Mouse (Mus musculus): ENCODE data around the gene Wdr18.

Gene Wdr18

GRCm38 (mm10) chr10:79996272-79997033 is 36.5 kb downstream of the Wdr18 start, which contains the start of gene Abca7:
TSS of gene Abca7 (plus strand) at chr10:79996494.
- peak; percentile 86 for DNase-seq (ENCODE audit: extremely low read depth, low read depth)

- DNase-seq (ENCODE audit: extremely low read depth, low read depth): peak; percentile 80
These were observed 37.2 kb downstream of the Wdr18 start for GRCm38 (mm10) chr10:79997034-79997760.

- DNase-seq (ENCODE audit: extremely low read depth, low read depth): no peak
These were observed 37.9 kb downstream of the Wdr18 start for GRCm38 (mm10) chr10:79997819-79998218.

GRCm38 (mm10) chr10:80001945-80002344 is 42.0 kb downstream of the Wdr18 start:
- no peak for DNase-seq (ENCODE audit: extremely low read depth, low read depth)

- DNase-seq (ENCODE audit: extremely low read depth, low read depth): no peak
These were observed 42.9 kb downstream of the Wdr18 start for GRCm38 (mm10) chr10:80002829-80003228.

GRCm38 (mm10) chr10:80003374-80004232 is 43.7 kb downstream of the Wdr18 start:
- DNase-seq (ENCODE audit: extremely low read depth, low read depth): peak; percentile 78

- DNase-seq (ENCODE audit: extremely low read depth, low read depth): no peak
These were observed 44.3 kb downstream of the Wdr18 start for GRCm38 (mm10) chr10:80004233-80004705.

GRCm38 (mm10) chr10:80011740-80012139 is 51.8 kb downstream of the Wdr18 start:
- DNase-seq (ENCODE audit: extremely low read depth, low read depth): no peak

- no peak for DNase-seq (ENCODE audit: extremely low read depth, low read depth)
These were observed 53.7 kb downstream of the Wdr18 start for GRCm38 (mm10) chr10:80013609-80014008.

GRCm38 (mm10) chr10:80014484-80015290 is 54.7 kb downstream of the Wdr18 start:
- no peak for DNase-seq (ENCODE audit: extremely low read depth, low read depth)

GRCm38 (mm10) chr10:80015583-80015982 is 55.6 kb downstream of the Wdr18 start:
- no peak for DNase-seq (ENCODE audit: extremely low read depth, low read depth)

GRCm38 (mm10) chr10:80016511-80016910 is 56.6 kb downstream of the Wdr18 start, which contains the start of gene Arhgap45:
TSS of gene Arhgap45 (plus strand) at chr10:80016653.
- peak; percentile 84 for DNase-seq (ENCODE audit: extremely low read depth, low read depth)

GRCm38 (mm10) chr10:80016931-80017330 is 57.0 kb downstream of the Wdr18 start:
- DNase-seq (ENCODE audit: extremely low read depth, low read depth): no peak

- no peak for DNase-seq (ENCODE audit: extremely low read depth, low read depth)
These were observed 57.4 kb downstream of the Wdr18 start for GRCm38 (mm10) chr10:80017361-80017760.

- no peak for DNase-seq (ENCODE audit: extremely low read depth, low read depth)
These were observed 57.8 kb downstream of the Wdr18 start for GRCm38 (mm10) chr10:80017771-80018170.

GRCm38 (mm10) chr10:80018739-80019297 is 58.9 kb downstream of the Wdr18 start:
- no peak for DNase-seq (ENCODE audit: extremely low read depth, low read depth)

GRCm38 (mm10) chr10:80019471-80020131 is 59.6 kb downstream of the Wdr18 start:
- DNase-seq (ENCODE audit: extremely low read depth, low read depth): no peak

Data from MEL-GATA-1-ER (cell line).